Mouse (Mus musculus) megakaryocyte, embryonic 14.5 days (primary cell): ENCODE results near the gene Nfil3. TPM values are rescaled to one million over a fixed set of nuclear protein-coding genes. Genes with fewer than 3 reads are reported as not detected.

Source experiments
- H3K27me3 ChIP-seq: replicated peaks from 2 replicates; pipeline ENCODE3; 2012; ENCODE audit warnings: inconsistent platforms
- H3K36me3 ChIP-seq: replicated peaks from 2 replicates; pipeline ENCODE3; 2012; ENCODE audit warnings: low read length, inconsistent platforms, mixed read lengths
- H3K4me1 ChIP-seq: 2 replicates; pipeline ENCODE4 v1.6.1; 2012; ENCODE audit warnings: inconsistent platforms
- H3K4me3 ChIP-seq: replicated peaks from 2 replicates; pipeline ENCODE3; 2012; ENCODE audit warnings: moderate library complexity, mild to moderate bottlenecking, inconsistent platforms
- H3K9me3 ChIP-seq: 2 replicates; pipeline ENCODE4 v1.6.1; 2012; ENCODE audit warnings: inconsistent platforms
- FLI1 ChIP-seq: IDR thresholded peaks from 2 replicates; pipeline ENCODE4 v1.6.1; 2012; ENCODE audit warnings: low read length, inconsistent platforms, mixed read lengths
- GATA1 ChIP-seq: IDR thresholded peaks from 3 replicates; pipeline ENCODE4 v1.6.1; 2012; ENCODE audit warnings: mixed read lengths, low read length, inconsistent platforms, borderline replicate concordance
- polyA plus RNA-seq: library from polyadenylated mRNA; stranded (reverse); fragments of >175 nt; gene quantifications from 2 replicates; pipeline ENCODE4 v1.2.3, GENCODE M21; 2012; ENCODE audit warnings: low replicate concordance; ENCODE audit not compliant: insufficient read depth

The Nfil3 gene
- polyA plus RNA-seq, 1 experiment, result 15.6 TPM

GRCm38 (mm10) chr13:52921966-52922365, 58.9 kb downstream of the Nfil3 start:
- Histone ChIP-seq H3K9me3 (no peaks in the 10 kb centered on the region), H3K4me1 (peaks cover 86% of the 10 kb centered on the region), H3K36me3 (peaks cover 78% of the 10 kb centered on the region), H3K4me3 (no peak overlapping the region), H3K27me3 (no peaks in the 10 kb centered on the region)
- no peak for TF ChIP-seq FLI1
- TF ChIP-seq GATA1, result no peak

GRCm38 (mm10) chr13:52921065-52921825, 59.6 kb downstream of the Nfil3 start:
- TF ChIP-seq GATA1 (no peak), FLI1 (no peak)
- peaks cover 78% of the 10 kb centered on the region for H3K36me3 ChIP-seq
- no peaks in the 10 kb centered on the region for H3K9me3 ChIP-seq
- no peaks in the 10 kb centered on the region for H3K27me3 ChIP-seq
- H3K4me3 ChIP-seq, result no peak overlapping the region
- peaks cover 87% of the 10 kb centered on the region for H3K4me1 ChIP-seq

GRCm38 (mm10) chr13:52919790-52920352, 61.0 kb downstream of the Nfil3 start:
- no peaks in the 10 kb centered on the region for H3K27me3 ChIP-seq
- H3K36me3 ChIP-seq, result peaks cover 77% of the 10 kb centered on the region
- TF ChIP-seq GATA1 (no peak), FLI1 (no peak)
- peaks cover 93% of the 10 kb centered on the region for H3K4me1 ChIP-seq
- H3K9me3 ChIP-seq, result no peaks in the 10 kb centered on the region
- H3K4me3 ChIP-seq, result no peak overlapping the region

GRCm38 (mm10) chr13:52918333-52918732, 62.5 kb downstream of the Nfil3 start:
- no peaks in the 10 kb centered on the region for H3K27me3 ChIP-seq
- no peaks in the 10 kb centered on the region for H3K9me3 ChIP-seq
- H3K4me1 ChIP-seq, result peaks cover 93% of the 10 kb centered on the region
- H3K4me3 ChIP-seq, result no peak overlapping the region
- H3K36me3 ChIP-seq, result peaks cover 75% of the 10 kb centered on the region
- no peak for TF ChIP-seq GATA1
- no peak for TF ChIP-seq FLI1

Other genes with a start within 250 kb of the Nfil3 start
- 3.4 and 30.9 TPM in 2 replicates for gene Auh, start 51.4 kb downstream of the Nfil3 start, polyA plus RNA-seq